Mouse (Mus musculus) C2C12 (cell line): ENCODE measurements around the gene Gm21887. TPM values are rescaled to one million over a fixed set of nuclear protein-coding genes. Genes with fewer than 3 reads are reported as not detected.
"Not testable (repeated sequence)": the region's sequence is repeated elsewhere in the genome, so short reads cannot be mapped to it uniquely, and the experiment has no call there.

Source experiments
- H3K27me3 ChIP-seq: one replicate; pipeline ENCODE4 v1.6.1; 2011; ENCODE audit not compliant: control insufficient read depth, insufficient read depth, insufficient read length
- H3K36me3 ChIP-seq: one replicate; pipeline ENCODE4 v1.6.1; 2011; ENCODE audit not compliant: control insufficient read depth, insufficient read depth
- H3K4me3 ChIP-seq: one replicate; pipeline ENCODE4 v1.5.1; 2011; ENCODE audit warnings: mild to moderate bottlenecking, control low read depth; ENCODE audit not compliant: poor library complexity, insufficient read depth, severe bottlenecking
- H3K79me2 ChIP-seq: one replicate; pipeline ENCODE4 v1.6.1; 2011; ENCODE audit not compliant: control insufficient read depth, insufficient read depth
- H3K79me3 ChIP-seq: one replicate; pipeline ENCODE4 v1.6.1; 2011; ENCODE audit warnings: low read depth, control low read depth
- H3ac ChIP-seq: one replicate; pipeline ENCODE3; 2011; ENCODE audit warnings: low read depth; ENCODE audit not compliant: control insufficient read depth, insufficient read length
- MAX ChIP-seq: IDR thresholded peaks from one replicate; pipeline ENCODE4 v1.6.1; 2011; ENCODE audit warnings: mild to moderate bottlenecking, control low read depth
- polyA plus RNA-seq: library from polyadenylated mRNA; unstranded; fragments of >200 nt; fragmentation: generic; extraction: Trizol; gene quantifications from one replicate; pipeline ENCODE4 v1.2.1, GENCODE M21; 2012; ENCODE audit warnings: missing spikeins

Gm21887 gene
- polyA plus RNA-seq, 1 experiment = 42.3 TPM

DNA sequence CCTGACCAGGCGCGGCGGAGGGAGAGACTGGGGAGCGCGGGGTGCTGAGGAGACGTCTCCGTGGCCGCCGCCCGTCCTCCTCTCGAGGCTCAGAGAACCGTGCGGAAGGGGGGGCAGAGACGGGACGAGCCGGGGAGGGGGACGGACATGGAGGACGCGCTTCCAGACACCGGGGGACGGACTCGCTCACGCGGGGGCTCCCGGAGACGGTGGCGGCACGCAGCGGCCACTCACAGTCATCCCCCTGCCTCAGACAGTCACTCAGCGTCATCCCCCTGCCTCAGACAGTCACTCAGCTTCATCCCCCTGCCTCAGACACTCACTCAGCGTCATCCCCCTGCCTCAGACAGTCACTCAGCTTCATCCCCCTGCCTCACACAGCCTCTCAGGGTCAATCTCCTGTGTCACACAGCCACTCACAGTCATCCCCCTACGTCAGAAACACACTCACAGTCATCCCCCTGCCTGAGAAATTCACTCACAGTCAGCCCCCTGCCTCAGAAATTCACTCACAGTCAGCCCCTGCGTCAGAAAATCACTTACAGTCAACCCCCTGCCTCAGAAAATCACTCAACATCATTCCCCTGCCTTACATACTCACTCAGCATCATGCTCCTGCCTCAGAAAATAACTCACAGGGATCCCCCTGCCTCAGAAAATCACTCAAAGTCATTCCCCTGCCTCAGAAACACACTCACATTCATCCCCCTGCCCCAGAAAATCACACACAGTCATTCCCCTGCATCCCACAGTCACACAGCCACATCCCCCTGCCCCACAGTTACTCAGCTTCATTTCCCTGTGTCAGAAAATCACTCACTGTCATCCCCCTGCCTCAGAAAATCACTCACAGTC, 15.2 kb upstream of the Gm21887 start:
- H3ac ChIP-seq, H3K79me3 ChIP-seq, H3K36me3 ChIP-seq, H3K4me3 ChIP-seq, H3K27me3 ChIP-seq, H3K79me2 ChIP-seq: not testable (repeated sequence)

DNA sequence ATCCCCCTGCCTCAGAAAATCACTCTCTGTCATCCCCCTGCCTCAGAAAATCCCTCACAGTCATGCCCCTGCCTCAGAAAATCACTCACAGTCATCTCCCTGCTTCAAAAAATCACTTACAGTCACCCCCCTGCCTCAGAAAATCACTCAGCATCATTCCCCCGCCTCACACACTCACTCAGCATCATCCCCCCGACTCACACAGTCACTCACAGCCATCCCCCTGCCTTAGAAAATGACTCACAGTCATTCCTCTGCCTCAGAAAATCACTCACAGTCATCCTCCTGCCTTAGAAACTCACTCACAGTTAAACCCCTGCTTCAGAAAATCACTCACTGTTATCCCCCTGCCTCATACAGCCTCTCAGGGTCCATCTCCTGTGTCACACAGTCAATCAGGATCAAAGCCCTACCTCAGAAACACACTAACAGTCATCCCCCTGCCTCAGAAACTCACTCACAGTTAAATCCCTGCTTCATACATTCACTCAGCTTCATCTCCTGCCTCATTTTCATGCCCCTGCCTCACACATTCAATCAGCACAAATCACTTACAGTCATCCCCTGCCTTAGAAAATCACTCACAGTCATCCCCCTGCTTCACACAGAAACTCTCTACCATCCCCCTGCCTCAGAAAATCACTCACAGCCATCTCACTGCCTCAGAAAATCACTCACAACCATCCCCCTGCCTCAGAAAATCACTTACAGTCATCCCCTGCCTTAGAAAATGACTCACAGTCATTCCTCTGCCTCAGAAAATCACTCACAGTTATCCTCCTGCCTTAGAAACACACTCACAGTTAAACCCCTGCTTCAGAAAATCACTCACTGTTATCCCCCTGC, 14.4 kb upstream of the Gm21887 start:
- not testable (repeated sequence) for H3K79me2 ChIP-seq, H3K36me3 ChIP-seq, H3K27me3 ChIP-seq, H3K79me3 ChIP-seq, H3K4me3 ChIP-seq, H3ac ChIP-seq

DNA sequence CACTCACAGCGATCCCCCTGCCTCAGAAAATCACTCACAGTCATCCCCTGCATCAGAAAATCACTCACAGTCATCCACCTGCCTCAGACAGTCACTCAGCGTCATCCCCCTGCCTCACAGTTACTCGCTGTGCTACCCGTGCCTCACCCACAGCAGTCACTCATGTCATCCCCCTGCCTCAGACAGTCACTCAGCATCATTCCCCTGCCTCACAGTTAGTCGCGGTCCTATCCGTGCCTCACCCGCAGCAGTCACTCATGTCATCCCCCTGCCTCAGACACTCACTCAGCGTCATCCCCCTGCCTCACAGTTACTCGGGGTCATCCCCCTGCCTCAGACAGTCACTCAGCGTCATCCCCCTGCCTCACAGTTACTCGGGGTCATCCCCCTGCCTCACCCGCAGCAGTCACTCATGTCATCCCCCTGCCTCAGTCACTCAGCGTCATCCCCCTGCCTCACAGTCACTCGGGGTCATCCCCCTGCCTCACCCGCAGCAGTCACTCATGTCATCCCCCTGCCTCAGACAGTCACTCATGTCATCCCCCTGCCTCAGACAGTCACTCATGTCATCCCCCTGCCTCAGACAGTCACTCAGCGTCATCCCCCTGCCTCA, 13.4 kb upstream of the Gm21887 start:
- H3K27me3 ChIP-seq, H3K79me3 ChIP-seq, H3K4me3 ChIP-seq, H3K36me3 ChIP-seq, H3ac ChIP-seq, H3K79me2 ChIP-seq: not testable (repeated sequence)

DNA sequence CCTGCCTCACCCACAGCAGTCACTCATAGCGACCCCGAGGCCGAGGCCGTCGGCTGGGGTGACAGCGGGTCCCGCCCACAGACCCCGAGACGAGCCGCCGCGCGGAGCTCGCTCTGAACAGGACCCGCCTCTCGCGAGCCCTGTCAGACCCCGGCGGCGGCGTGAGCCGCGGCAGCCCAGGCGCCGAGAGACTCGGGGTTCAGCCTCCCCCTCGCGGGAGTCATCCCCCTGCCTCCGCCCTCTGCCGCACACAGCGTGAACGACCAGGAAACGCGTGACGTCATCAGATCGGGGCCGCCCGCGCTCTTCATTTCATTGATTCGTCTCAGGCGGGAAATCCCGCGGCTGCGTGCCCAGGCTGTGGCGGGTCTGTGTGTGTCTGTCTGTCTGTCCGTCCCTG, 12.5 kb upstream of the Gm21887 start:
- H3K27me3 ChIP-seq, H3K79me2 ChIP-seq, H3K36me3 ChIP-seq, H3K79me3 ChIP-seq: not testable (repeated sequence)
- Histone ChIP-seq H3ac (peak overlapping the region; percentile 8), H3K4me3 (peak overlapping the region; percentile 34)
- TF ChIP-seq MAX = peak; percentile 30

DNA sequence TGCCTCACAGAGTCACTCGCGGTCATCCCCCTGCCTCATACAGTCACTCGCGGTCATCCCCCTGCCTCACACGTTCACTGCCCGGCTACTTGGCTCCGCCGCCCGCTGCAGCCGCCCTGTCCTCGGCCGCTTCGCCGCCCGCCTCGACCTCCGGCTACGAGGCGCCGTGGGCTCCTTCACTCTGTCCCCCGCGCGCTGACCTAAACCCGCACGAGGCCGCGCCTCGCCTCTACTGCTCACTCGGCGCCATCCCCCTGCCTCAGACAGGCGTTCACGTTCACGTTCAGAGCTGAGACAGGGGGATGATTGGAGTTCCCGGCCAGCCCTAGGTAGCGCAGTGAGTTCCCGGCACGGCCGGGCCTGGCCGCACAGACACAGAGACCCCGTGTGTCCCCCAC, 12.0 kb upstream of the Gm21887 start:
- H3K79me3 ChIP-seq, H3K36me3 ChIP-seq, H3K79me2 ChIP-seq, H3K27me3 ChIP-seq: not testable (repeated sequence)
- H3ac ChIP-seq = peak overlapping the region; percentile 77
- H3K4me3 ChIP-seq = peak overlapping the region; percentile 34

DNA sequence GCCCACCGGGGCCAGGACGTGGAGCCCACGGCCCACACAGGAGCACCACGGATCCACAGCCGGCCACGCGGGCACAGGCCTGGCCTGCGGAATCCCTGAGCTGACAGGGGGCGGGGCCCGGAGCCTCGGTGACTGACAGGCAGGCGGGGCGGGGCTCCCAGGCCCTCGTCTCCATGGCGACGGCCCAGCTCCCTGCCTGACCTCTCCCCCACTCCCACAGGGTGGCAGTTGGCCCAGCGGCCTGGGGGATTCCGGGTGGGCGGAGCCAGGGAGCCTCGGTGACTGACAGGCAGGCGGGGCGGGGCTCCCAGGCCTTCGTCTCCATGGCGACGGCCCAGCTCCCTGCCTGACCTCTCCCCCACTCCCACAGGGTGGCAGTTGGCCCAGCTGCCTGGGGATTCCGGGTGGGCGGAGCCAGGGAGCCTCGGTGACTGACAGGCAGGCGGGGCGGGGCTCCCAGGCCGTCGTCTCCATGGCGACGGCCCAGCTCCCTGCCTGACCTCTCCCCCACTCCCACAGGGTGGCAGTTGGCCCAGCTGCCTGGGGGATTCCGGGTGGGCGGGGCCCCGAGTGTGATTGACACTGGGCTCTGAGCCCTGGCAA, 11.5 kb upstream of the Gm21887 start:
- not testable (repeated sequence) for H3K79me3 ChIP-seq, H3K36me3 ChIP-seq, H3K79me2 ChIP-seq, H3K27me3 ChIP-seq
- Histone ChIP-seq H3ac (peak overlapping the region; percentile 77), H3K4me3 (peak overlapping the region; percentile 34)

DNA sequence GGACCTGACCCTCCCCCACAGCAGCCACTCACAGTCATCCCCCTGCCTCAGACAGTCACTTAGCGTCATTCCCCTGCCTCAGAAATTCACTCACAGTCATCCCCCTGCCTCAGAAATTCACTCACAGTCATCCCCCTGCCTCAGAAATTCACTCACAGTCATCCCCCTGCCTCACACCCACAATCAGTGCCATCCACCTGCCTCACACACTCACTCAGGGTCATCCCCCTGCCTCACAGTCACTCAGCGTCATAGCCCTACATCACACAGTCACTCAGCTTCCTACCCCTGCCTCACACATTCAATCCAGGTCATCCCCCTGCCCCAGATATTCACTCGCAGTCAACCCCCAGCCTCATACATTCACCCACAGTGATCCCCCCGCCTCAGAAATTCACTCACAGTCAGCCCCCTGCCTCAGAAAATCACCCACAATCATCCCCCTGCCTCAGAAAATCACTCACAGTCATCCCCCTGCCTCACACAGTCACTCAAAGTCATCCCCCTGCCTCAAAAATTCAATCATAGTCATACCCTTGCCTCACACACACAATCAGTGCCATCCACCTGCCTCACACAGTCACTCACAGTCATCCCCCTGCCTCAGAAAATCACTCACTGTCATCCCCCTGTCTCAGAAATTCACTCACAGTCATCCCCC, 10.8 kb upstream of the Gm21887 start:
- not testable (repeated sequence) for H3K36me3 ChIP-seq, H3K79me2 ChIP-seq, H3K79me3 ChIP-seq, H3K27me3 ChIP-seq, H3K4me3 ChIP-seq, H3ac ChIP-seq

DNA sequence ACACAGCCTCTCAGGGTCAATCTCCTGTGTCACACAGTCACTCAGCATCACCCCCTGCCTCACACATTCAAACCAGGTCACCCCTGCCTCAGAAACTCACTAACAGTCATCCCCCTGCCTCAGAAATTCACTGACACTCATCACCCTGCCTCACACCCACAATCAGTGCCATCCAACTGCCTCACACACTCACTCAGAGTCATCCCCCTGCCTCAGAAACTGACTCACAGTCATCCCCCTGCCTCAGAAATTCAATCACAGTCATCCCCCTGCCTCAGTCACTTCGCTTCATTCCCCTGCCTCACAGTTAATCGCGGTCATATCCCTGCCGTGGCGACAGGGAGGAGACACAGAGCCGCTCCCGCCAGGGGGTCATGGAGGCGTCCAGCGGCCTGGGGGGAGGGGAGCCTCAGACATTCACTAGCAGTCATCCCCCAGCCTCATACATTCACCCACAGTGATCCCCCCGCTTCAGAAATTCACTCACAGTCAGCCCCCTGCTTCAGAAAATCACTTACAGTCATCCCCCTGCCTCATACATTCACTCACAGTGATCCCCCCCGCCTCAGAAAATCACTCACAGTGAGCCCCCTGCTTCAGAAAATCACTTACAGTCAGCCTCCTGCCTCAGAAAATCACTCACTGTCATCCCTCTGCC, 10.1 kb upstream of the Gm21887 start:
- H3ac ChIP-seq, H3K79me2 ChIP-seq, H3K79me3 ChIP-seq, H3K36me3 ChIP-seq, H3K27me3 ChIP-seq, H3K4me3 ChIP-seq: not testable (repeated sequence)

DNA sequence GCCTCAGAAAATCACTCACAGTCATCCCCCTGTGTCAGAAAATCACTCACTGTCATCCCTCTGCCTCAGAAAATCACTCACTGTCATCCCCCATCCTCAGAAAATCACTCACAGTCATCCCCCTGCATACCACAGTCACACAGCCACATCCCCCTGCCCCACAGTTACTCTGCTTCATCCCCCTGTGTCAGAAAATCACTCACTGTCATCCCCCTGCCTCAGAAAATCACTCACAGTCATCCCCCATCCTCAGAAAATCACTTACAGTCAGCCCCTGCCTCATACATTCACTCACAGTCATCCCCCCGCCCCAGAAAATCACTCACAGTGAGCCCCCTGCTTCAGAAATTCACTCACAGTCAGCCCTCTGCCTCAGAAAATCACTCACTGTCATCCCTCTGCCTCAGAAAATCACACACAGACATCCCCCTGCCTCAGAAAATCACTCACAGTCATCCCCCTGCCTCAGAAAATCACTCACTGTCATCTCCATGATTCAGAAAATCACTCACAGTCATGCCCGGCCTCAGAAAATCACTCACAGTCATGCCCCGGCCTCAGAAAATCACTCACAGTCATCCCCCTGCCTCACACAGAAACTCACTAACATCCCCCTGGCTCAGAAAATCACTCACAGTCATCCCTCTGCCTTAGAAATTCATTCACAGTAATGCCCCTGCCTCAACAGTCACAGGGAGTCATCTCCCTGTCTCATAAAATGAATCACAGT, 9.4 kb upstream of the Gm21887 start:
- H3K79me2 ChIP-seq = not testable (repeated sequence)

More for the DNA sequence above, 9.4 kb upstream of the Gm21887 start:
- not testable (repeated sequence) for H3K79me3 ChIP-seq, H3ac ChIP-seq, H3K27me3 ChIP-seq, H3K36me3 ChIP-seq, H3K4me3 ChIP-seq
